Mouse (Mus musculus): ENCODE results near the gene Irak4. TPM values are rescaled to one million over a fixed set of nuclear protein-coding genes. Genes with fewer than 3 reads are reported as not detected.

Gene Irak4
- total RNA-seq, 1 experiment from 2014 or later, result 59.1 TPM

GRCm38 (mm10) chr15:94600145-94600707 is 56.8 kb downstream of the Irak4 start:
- no peak for ATAC-seq (replicated peaks; ENCODE audit: insufficient number of reproducible peaks, low FRiP score, low TSS enrichment, poor library complexity, severe bottlenecking)

- no peak for ATAC-seq (replicated peaks; ENCODE audit: insufficient number of reproducible peaks, low FRiP score, low TSS enrichment, poor library complexity, severe bottlenecking)
These were observed 57.9 kb downstream of the Irak4 start for GRCm38 (mm10) chr15:94601339-94601738.

- no peak for ATAC-seq (replicated peaks; ENCODE audit: insufficient number of reproducible peaks, low FRiP score, low TSS enrichment, poor library complexity, severe bottlenecking)
These were observed 59.0 kb downstream of the Irak4 start for GRCm38 (mm10) chr15:94602441-94602840.

GRCm38 (mm10) chr15:94607768-94608167 is 64.3 kb downstream of the Irak4 start:
- no peak for ATAC-seq (replicated peaks; ENCODE audit: insufficient number of reproducible peaks, low FRiP score, low TSS enrichment, poor library complexity, severe bottlenecking)

- ATAC-seq (replicated peaks; ENCODE audit: insufficient number of reproducible peaks, low FRiP score, low TSS enrichment, poor library complexity, severe bottlenecking), result no peak
These were observed 72.6 kb downstream of the Irak4 start for GRCm38 (mm10) chr15:94616036-94616435.

- ATAC-seq (replicated peaks; ENCODE audit: insufficient number of reproducible peaks, low FRiP score, low TSS enrichment, poor library complexity, severe bottlenecking), result no peak
These were observed 77.5 kb downstream of the Irak4 start for GRCm38 (mm10) chr15:94620909-94621308.

- no peak for ATAC-seq (replicated peaks; ENCODE audit: insufficient number of reproducible peaks, low FRiP score, low TSS enrichment, poor library complexity, severe bottlenecking)
These were observed 85.0 kb downstream of the Irak4 start for GRCm38 (mm10) chr15:94628463-94628829.

- no peak for ATAC-seq (replicated peaks; ENCODE audit: insufficient number of reproducible peaks, low FRiP score, low TSS enrichment, poor library complexity, severe bottlenecking)
These were observed 85.6 kb downstream of the Irak4 start, which contains the start of gene Tmem117 for GRCm38 (mm10) chr15:94628830-94629601. Tmem117 (plus strand) TSS chr15:94629232.

- ATAC-seq (replicated peaks; ENCODE audit: insufficient number of reproducible peaks, low FRiP score, low TSS enrichment, poor library complexity, severe bottlenecking), result no peak
These were observed 87.1 kb downstream of the Irak4 start for GRCm38 (mm10) chr15:94630553-94630952.

Other genes starting within 250 kb of the Irak4 start
- not detected in 3 replicates for gene Adamts20, start 78.2 kb upstream of the Irak4 start, total RNA-seq (2017)
- 3.9 to 6.4 TPM (median 4.0 TPM) in 3 replicates for gene Pus7l, start 96 bp upstream of the Irak4 start, total RNA-seq (2017)
- 37.0 to 54.7 TPM (median 51.2 TPM) in 3 replicates for gene Twf1, start 46.2 kb downstream of the Irak4 start, total RNA-seq (2017)
- gene Tmem117, start 85.6 kb downstream of the Irak4 start, total RNA-seq (2017), result not detected in 3 replicates